Mouse (Mus musculus) megakaryocyte, embryonic 14.5 days (primary cell): ENCODE measurements around the gene Nktr. TPM values are rescaled to one million over a fixed set of nuclear protein-coding genes. Genes with fewer than 3 reads are reported as not detected.

Source experiments
- H3K27me3 ChIP-seq: replicated peaks from 2 replicates; pipeline ENCODE3; 2012; ENCODE audit warnings: inconsistent platforms
- H3K36me3 ChIP-seq: replicated peaks from 2 replicates; pipeline ENCODE3; 2012; ENCODE audit warnings: low read length, inconsistent platforms, mixed read lengths
- H3K4me1 ChIP-seq: 2 replicates; pipeline ENCODE4 v1.6.1; 2012; ENCODE audit warnings: inconsistent platforms
- H3K4me3 ChIP-seq: replicated peaks from 2 replicates; pipeline ENCODE3; 2012; ENCODE audit warnings: moderate library complexity, mild to moderate bottlenecking, inconsistent platforms
- H3K9me3 ChIP-seq: 2 replicates; pipeline ENCODE4 v1.6.1; 2012; ENCODE audit warnings: inconsistent platforms
- FLI1 ChIP-seq: IDR thresholded peaks from 2 replicates; pipeline ENCODE4 v1.6.1; 2012; ENCODE audit warnings: low read length, inconsistent platforms, mixed read lengths
- GATA1 ChIP-seq: IDR thresholded peaks from 3 replicates; pipeline ENCODE4 v1.6.1; 2012; ENCODE audit warnings: mixed read lengths, low read length, inconsistent platforms, borderline replicate concordance
- polyA plus RNA-seq: library from polyadenylated mRNA; stranded (reverse); fragments of >175 nt; gene quantifications from 2 replicates; pipeline ENCODE4 v1.2.3, GENCODE M21; 2012; ENCODE audit warnings: low replicate concordance; ENCODE audit not compliant: insufficient read depth

Gene Nktr
- polyA plus RNA-seq, 1 experiment = 4.4 TPM

GRCm38 (mm10) chr9:121759091-121760081 is 40.4 kb downstream of the Nktr start, which contains the start of gene Zfp651:
Zfp651 (plus strand) TSS chr9:121759330.
- Histone ChIP-seq H3K36me3 (peaks cover 40% of the 10 kb centered on the region), H3K4me1 (peaks cover 55% of the 10 kb centered on the region), H3K27me3 (peaks cover 65% of the 10 kb centered on the region), H3K4me3 (peak within 1 kb of the TSS; percentile 91), H3K9me3 (no peaks in the 10 kb centered on the region)
- TF ChIP-seq FLI1 (no peak), GATA1 (no peak)

DNA sequence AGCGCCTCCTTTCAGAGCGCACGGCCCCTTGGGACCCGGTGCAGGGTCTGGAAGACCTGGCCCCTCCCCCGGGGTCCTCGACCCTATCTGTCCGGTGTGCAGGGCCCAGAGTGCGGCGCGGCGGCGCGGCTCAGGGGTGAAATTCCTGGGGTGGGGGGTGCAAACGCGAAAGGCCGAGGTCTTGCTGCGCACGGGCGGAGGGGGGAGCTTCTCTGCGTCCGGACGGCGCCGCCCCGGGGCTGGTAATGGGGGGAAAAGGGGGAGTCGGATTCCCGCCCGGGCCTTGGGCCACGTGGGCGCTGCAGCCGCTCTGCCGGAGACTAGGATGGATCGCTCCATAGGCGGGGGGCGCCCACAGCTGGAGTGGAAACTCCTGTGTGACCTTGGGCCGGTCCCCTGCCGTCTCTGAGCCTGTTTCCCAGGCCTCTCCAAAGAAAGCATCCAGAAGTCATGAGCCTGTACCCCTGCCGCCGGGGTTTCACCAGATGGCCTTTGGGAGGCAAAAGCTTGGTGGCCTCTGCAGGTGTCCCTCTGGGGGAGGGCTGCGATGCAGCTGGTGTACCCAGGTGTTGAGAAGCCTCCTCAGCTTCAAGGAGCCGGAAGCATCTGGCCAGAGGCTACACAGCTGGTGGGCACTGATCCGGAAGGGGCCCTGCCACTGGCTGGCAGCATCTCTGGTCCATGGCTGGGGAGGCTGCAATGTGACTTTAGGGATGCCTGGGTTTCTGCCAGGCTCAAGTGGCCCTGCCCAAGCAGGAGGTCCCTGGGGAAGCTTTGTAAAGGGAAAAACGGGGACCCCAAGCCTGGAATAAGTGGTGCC is 41.5 kb downstream of the Nktr start:
- H3K4me1 ChIP-seq = peaks cover 50% of the 10 kb centered on the region
- TF ChIP-seq GATA1 = no peak
- TF ChIP-seq FLI1 = no peak
- no peaks in the 10 kb centered on the region for H3K9me3 ChIP-seq
- peak overlapping the region; percentile 91 for H3K4me3 ChIP-seq
- H3K27me3 ChIP-seq = peaks cover 76% of the 10 kb centered on the region
- peaks cover 29% of the 10 kb centered on the region for H3K36me3 ChIP-seq

- Histone ChIP-seq H3K4me1 (peaks cover 46% of the 10 kb centered on the region), H3K27me3 (peaks cover 81% of the 10 kb centered on the region), H3K4me3 (peak overlapping the region; percentile 33), H3K9me3 (no peaks in the 10 kb centered on the region), H3K36me3 (peaks cover 22% of the 10 kb centered on the region)
- TF ChIP-seq GATA1 = no peak
- TF ChIP-seq FLI1 = no peak
Observed at GRCm38 (mm10) chr9:121761091-121761665, 42.2 kb downstream of the Nktr start.

DNA sequence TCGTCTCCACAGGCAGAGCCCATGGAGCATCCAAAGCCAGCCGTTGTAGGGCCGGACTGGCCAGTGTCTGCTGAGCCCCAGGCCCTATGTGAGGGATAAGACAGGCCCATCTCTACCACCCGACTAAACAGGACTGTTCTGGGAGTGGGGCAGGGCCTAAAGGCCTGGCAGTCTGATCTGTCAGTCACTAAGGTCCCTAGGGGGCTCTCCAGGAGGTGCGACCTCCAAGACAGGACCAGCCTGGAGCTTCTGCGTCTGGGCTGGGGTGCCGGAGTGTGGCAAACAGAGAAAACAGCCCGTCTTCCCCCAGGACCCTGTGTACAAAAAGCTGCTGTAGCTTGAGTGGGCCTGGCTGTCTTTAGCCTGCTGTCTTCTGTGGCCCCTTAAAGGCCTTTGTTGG is 42.8 kb downstream of the Nktr start:
- H3K9me3 ChIP-seq = no peaks in the 10 kb centered on the region
- H3K27me3 ChIP-seq = peaks cover 85% of the 10 kb centered on the region
- H3K4me3 ChIP-seq = no peak overlapping the region
- H3K4me1 ChIP-seq = peaks cover 42% of the 10 kb centered on the region
- H3K36me3 ChIP-seq = peaks cover 17% of the 10 kb centered on the region
- no peak for TF ChIP-seq FLI1
- TF ChIP-seq GATA1 = no peak

DNA sequence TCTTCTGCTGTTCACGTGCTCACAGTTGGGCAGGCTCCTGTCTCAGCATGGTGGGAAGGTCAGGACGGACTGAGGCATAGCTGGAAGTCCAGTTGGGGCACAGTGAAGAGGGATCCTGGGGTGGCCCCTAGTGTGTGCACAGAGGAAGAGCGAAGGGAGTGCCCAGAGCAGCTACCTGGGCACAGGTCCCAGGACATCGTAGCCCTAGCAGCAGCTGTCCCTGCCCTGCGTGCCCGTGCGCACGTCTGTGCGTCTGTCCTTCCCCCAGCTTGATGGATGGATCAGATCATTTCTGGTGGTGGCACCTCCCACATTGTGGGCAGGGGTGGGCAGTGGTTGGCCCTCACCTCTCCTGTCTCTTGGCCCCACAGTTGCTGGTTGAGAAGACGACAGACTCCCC is 43.3 kb downstream of the Nktr start:
- Histone ChIP-seq H3K4me1 (peaks cover 39% of the 10 kb centered on the region), H3K9me3 (no peaks in the 10 kb centered on the region), H3K4me3 (peak overlapping the region; percentile 23), H3K36me3 (peaks cover 14% of the 10 kb centered on the region), H3K27me3 (peaks cover 89% of the 10 kb centered on the region)
- no peak for TF ChIP-seq FLI1
- no peak for TF ChIP-seq GATA1

DNA sequence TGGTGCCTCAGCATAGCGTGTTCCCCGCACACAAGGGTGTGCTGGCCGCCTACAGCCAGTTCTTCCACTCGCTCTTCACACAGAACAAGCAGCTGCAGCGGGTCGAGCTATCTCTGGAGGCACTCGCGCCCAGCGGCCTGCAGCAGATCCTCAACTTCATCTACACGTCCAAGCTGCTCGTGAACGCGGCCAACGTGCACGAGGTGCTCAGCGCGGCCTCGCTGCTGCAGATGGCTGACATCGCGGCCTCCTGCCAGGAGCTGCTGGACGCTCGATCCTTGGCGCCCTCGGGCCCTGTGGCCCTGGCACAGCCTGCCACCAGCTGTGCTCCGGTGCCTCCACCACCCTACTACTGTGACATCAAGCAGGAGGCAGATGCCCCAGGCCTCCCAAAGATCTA is 43.8 kb downstream of the Nktr start:
- peak overlapping the region; percentile 40 for H3K4me3 ChIP-seq
- H3K36me3 ChIP-seq = peaks cover 10% of the 10 kb centered on the region
- no peak for TF ChIP-seq FLI1
- no peak for TF ChIP-seq GATA1
- no peaks in the 10 kb centered on the region for H3K9me3 ChIP-seq
- peaks cover 34% of the 10 kb centered on the region for H3K4me1 ChIP-seq
- H3K27me3 ChIP-seq = peaks cover 90% of the 10 kb centered on the region

DNA sequence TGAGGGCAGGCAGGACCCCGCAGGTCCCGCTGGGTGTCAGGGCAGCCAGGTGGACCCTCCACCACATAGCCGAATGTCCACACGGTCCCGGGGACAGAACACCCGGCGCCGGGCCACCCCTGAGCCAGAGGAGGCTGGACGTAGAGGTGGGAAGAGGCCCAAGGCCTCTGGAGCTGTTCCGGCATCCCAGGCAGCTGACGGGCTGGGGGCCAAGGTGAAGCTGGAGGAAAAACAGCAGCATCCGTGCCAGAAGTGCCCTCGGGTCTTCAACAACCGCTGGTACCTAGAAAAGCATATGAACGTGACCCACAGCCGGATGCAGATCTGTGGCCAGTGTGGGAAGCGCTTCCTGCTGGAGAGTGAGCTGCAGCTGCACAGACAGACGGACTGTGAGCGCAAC is 44.7 kb downstream of the Nktr start:
- H3K36me3 ChIP-seq = peaks cover under 1% of the 10 kb centered on the region
- no peaks in the 10 kb centered on the region for H3K9me3 ChIP-seq
- H3K4me1 ChIP-seq = peaks cover 24% of the 10 kb centered on the region
- no peak for TF ChIP-seq GATA1
- TF ChIP-seq FLI1 = no peak
- peaks cover 90% of the 10 kb centered on the region for H3K27me3 ChIP-seq
- no peak overlapping the region for H3K4me3 ChIP-seq

DNA sequence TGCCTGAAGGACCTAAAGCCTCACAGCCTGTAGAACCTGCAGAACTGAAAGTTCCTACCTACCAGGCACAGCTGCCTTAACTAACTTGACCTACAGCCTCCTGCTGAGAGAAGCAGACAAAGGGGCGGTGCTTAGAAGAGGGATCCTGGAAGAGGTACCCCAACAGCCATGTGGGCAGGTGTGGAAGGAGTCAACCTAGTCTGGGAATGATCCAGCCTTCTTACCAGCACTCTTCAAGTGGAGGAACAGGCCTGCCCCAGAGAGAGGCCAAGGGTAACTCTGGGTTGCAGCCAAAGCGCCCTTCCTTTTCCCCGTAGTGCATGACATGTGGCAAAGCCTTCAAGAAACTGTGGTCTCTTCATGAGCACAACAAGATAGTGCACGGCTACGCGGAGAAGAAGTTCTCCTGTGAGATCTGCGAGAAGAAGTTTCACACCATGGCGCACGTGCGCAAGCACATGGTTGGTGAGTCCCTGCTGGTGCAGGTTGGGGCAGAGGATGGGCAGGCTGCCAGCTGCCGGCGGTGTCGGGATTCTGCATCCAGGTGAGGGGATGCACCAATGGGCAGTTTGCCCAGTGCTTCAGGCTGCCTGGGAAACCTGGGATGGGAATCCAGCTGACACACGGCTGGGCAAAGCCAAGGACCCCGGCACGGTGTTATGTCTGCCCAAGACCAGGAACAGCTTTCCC is 46.3 kb downstream of the Nktr start:
- peaks cover 83% of the 10 kb centered on the region for H3K27me3 ChIP-seq
- H3K9me3 ChIP-seq = no peaks in the 10 kb centered on the region
- H3K36me3 ChIP-seq = no peaks in the 10 kb centered on the region
- TF ChIP-seq FLI1 = no peak
- no peak for TF ChIP-seq GATA1
- H3K4me1 ChIP-seq = peaks cover 8% of the 10 kb centered on the region
- no peak overlapping the region for H3K4me3 ChIP-seq

DNA sequence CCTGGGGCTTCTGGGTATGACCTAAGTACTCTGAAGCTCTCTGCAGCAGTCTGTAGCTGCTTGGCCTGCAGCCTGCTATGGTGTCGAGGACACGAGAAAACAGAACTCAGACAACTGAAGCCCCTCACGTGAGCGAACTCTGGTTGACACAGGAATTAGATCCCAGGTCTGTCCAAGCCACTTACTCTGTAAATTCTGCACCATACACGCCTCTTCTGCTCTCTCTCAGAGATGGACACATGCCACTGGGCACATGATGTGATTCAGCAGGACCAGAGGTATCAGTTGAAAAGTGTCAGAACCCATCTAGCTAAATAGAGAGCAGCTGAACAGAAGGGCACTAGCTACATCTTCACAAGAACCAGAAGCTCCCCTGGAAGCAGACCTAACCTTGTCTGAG is 53.4 kb downstream of the Nktr start:
- H3K9me3 ChIP-seq = no peaks in the 10 kb centered on the region
- no peak overlapping the region for H3K4me3 ChIP-seq
- peaks cover 66% of the 10 kb centered on the region for H3K27me3 ChIP-seq
- H3K36me3 ChIP-seq = no peaks in the 10 kb centered on the region
- TF ChIP-seq GATA1 = no peak
- TF ChIP-seq FLI1 = no peak
- H3K4me1 ChIP-seq = no peaks in the 10 kb centered on the region; the same call in 1 of the 2 replicates
